Mouse (Mus musculus): Measurements from ENCODE around the gene Slc23a4.

- TF ChIP-seq CTCF (IDR thresholded peaks at IDR 0.05; ENCODE audit: low read depth, low read length) (no peak), POLR2A (IDR thresholded peaks at IDR 0.05; ENCODE audit: insufficient read depth, low read length) (no peak)
These were observed 73.7 kb downstream of the Slc23a4 start for GRCm38 (mm10) chr6:34914462-34914861.
